ENCODE assay signal across 10 mouse cellular contexts in the genomic region with DNA sequence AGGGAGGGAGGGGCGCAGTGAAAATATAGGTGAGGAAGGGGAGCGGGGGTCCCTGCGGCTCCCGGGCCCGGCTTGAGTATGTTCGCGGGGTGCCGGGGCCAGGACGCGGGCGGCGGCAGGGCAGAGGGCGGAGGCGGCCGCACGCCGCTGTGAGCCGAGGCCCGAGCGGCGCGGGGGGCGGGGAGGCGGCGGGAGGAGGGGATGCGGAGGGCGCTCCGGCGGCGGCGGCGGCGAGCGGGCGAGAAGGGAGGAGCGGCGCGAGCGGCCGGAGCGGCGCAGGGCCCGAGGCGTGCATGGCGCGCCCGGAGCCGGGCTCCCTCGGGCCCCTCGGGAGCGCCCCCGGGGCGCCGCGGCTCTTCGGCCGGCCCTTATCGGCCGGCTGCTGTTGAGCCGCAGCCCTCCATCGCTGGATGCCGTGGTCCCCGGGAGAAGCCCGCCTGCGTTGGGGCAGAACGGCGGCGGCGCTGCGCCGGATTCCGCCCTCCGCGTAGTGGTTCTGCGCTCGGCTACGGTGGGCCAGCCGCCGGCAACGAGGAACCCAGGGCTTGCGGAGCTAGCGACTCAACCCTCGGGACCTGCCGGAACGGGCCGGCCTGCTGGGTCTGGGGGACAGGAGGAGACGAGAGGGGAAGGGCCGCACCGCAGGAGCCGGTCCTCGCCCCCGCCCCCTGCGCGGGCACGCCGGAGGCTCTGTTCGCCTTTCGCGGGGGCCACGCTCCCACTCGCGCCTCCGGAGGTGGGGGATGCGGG. TPM values are rescaled to one million over a fixed set of nuclear protein-coding genes. Genes with fewer than 3 reads are reported as not detected.
DNase-seq lines count a peak whose midpoint lies in the region; ATAC-seq and TF ChIP-seq lines count a peak whose summit lies in the region.
"Had no signal": no experiment of that assay in that cellular context is flagged by ENCODE, and none has a peak within 500 bp of the region (broad histone marks: within the 10 kb centered on the region; RNA-seq: fewer than 3 reads in every experiment).

Adcy5 (plus strand) TSS at position 237 of the 750 bp plus-strand sequence.

- peak within 1 kb of the TSS; percentile 69 for H3K4me3 ChIP-seq in kidney, embryonic 15.5 days (replicated peaks)
- H3K4me3 ChIP-seq in forebrain, embryonic 15.5 days: peak within 1 kb of the TSS; percentile 83
- peak within 1 kb of the TSS; percentile 80 for H3K4me3 ChIP-seq in hindbrain, embryonic 14.5 days (replicated peaks; ENCODE audit: low read length)
- peak within 1 kb of the TSS; percentile 76 for H3K4me3 ChIP-seq in limb, embryonic 13.5 days
- H3K4me3 ChIP-seq in neural tube, embryonic 11.5 days (ENCODE audit: low read depth, low read length): peak within 1 kb of the TSS; percentile 61

- peak within 1 kb of the TSS; percentile 99 for H3K4me2 ChIP-seq in kidney, embryonic 15.5 days
- peak within 1 kb of the TSS; percentile 75 for H3K4me2 ChIP-seq in forebrain, embryonic 15.5 days (replicated peaks)
- peak within 1 kb of the TSS; percentile 68 for H3K4me2 ChIP-seq in hindbrain, embryonic 14.5 days (replicated peaks)
- H3K4me2 ChIP-seq in limb, embryonic 13.5 days (replicated peaks): peak within 1 kb of the TSS; percentile 94
- H3K4me2 ChIP-seq in neural tube, embryonic 11.5 days (ENCODE audit: low read depth): peak within 1 kb of the TSS; percentile 95

- ATAC-seq in kidney, embryonic 15.5 days (replicated peaks; ENCODE audit: low FRiP score): peak; percentile 58
- ATAC-seq in forebrain, embryonic 15.5 days (replicated peaks): peak; percentile 68
- peak; percentile 73 for ATAC-seq in hindbrain, embryonic 14.5 days (ENCODE audit: low FRiP score)
- peak; percentile 61; the same call in 1 of the 2 replicates for ATAC-seq in limb, embryonic 13.5 days (ENCODE audit: low FRiP score, low read depth)
- peak; percentile 51 for ATAC-seq in neural tube, embryonic 11.5 days (ENCODE audit: insufficient read depth, low FRiP score, low TSS enrichment)

- no peak for TF ChIP-seq POLR2A in brain, embryonic 14.5 days (IDR thresholded peaks at IDR 0.05; ENCODE audit: borderline replicate concordance, extremely low read depth, insufficient read depth, insufficient read length, poor library complexity, severe bottlenecking)

- no peak within 1 kb of the TSS for H3K27ac ChIP-seq in kidney, embryonic 15.5 days
- H3K27ac ChIP-seq in forebrain, embryonic 15.5 days (replicated peaks): peak within 1 kb of the TSS; percentile 87
- H3K27ac ChIP-seq in hindbrain, embryonic 14.5 days: peak within 1 kb of the TSS; percentile 91
- H3K27ac ChIP-seq in limb, embryonic 13.5 days: peak within 1 kb of the TSS; percentile 15; the same call in 1 of the 2 replicates
- peak within 1 kb of the TSS; percentile 62 for H3K27ac ChIP-seq in neural tube, embryonic 11.5 days (ENCODE audit: low read depth, low read length)
- H3K27ac ChIP-seq: macrophage had no signal

- H3K9ac ChIP-seq in kidney, embryonic 15.5 days: peak within 1 kb of the TSS; percentile 53
- H3K9ac ChIP-seq in forebrain, embryonic 15.5 days (replicated peaks): peak within 1 kb of the TSS; percentile 78
- H3K9ac ChIP-seq in hindbrain, embryonic 14.5 days: peak within 1 kb of the TSS; percentile 92
- peak within 1 kb of the TSS; percentile 84 for H3K9ac ChIP-seq in limb, embryonic 13.5 days
- peak within 1 kb of the TSS; percentile 83 for H3K9ac ChIP-seq in neural tube, embryonic 11.5 days (ENCODE audit: low read length)

- WGBS in kidney, embryonic 15.5 days: under 1% methylated on average over 52 of the region's 104 CpGs
- under 1% methylated on average over 97 of the region's 104 CpGs for WGBS in forebrain, embryonic 15.5 days
- under 1% methylated on average over 66 of the region's 104 CpGs for WGBS in hindbrain, embryonic 14.5 days
- 1% methylated on average over 38 of the region's 104 CpGs for WGBS in limb, embryonic 13.5 days
- under 1% methylated on average over 63 of the region's 104 CpGs for WGBS in neural tube, embryonic 11.5 days

- H3K27me3 ChIP-seq in kidney, embryonic 15.5 days: peaks cover 95% of the 10 kb centered on the region
- peaks cover 17% of the 10 kb centered on the region for H3K27me3 ChIP-seq in forebrain, embryonic 15.5 days
- peaks cover 29% of the 10 kb centered on the region for H3K27me3 ChIP-seq in hindbrain, embryonic 14.5 days (ENCODE audit: control insufficient read depth, insufficient read depth, low read length)
- H3K27me3 ChIP-seq in limb, embryonic 13.5 days: peaks cover 75% of the 10 kb centered on the region
- H3K27me3 ChIP-seq in neural tube, embryonic 11.5 days (ENCODE audit: control insufficient read depth, insufficient read depth, low read length): peaks cover 32% of the 10 kb centered on the region

- H3K9me3 ChIP-seq in kidney, embryonic 15.5 days (replicated peaks): no peaks in the 10 kb centered on the region
- H3K9me3 ChIP-seq in forebrain, embryonic 15.5 days: no peaks in the 10 kb centered on the region
- no peaks in the 10 kb centered on the region for H3K9me3 ChIP-seq in hindbrain, embryonic 14.5 days (ENCODE audit: control insufficient read depth, low read length)
- no peaks in the 10 kb centered on the region for H3K9me3 ChIP-seq in limb, embryonic 13.5 days
- no peaks in the 10 kb centered on the region for H3K9me3 ChIP-seq in neural tube, embryonic 11.5 days (ENCODE audit: control insufficient read depth, low read length)

- peaks cover 36% of the 10 kb centered on the region for H3K4me1 ChIP-seq in kidney, embryonic 15.5 days
- H3K4me1 ChIP-seq in forebrain, embryonic 15.5 days: peaks cover 56% of the 10 kb centered on the region
- peaks cover 53% of the 10 kb centered on the region for H3K4me1 ChIP-seq in hindbrain, embryonic 14.5 days (replicated peaks; ENCODE audit: control insufficient read depth, insufficient read depth, low read length)
- peaks cover 33% of the 10 kb centered on the region for H3K4me1 ChIP-seq in limb, embryonic 13.5 days
- peaks cover 6% of the 10 kb centered on the region; the same call in 1 of the 2 replicates for H3K4me1 ChIP-seq in neural tube, embryonic 11.5 days (ENCODE audit: control insufficient read depth, insufficient read depth, low read length)

- TF ChIP-seq CTCF in brain, embryonic 14.5 days (IDR thresholded peaks at IDR 0.05; ENCODE audit: borderline replicate concordance, extremely low read depth, insufficient read depth, insufficient read length): no peak

- DNase-seq in kidney, adult 11 months: no peak
- peak; percentile 71 for DNase-seq in brain, embryonic 14.5 days (ENCODE audit: low read depth)
- peak; percentile 50 for DNase-seq in hindbrain, embryonic 14.5 days (ENCODE audit: low spot score)
- peak; percentile 67 for DNase-seq in neural tube, embryonic 11.5 days (ENCODE audit: low spot score)
- DNase-seq in c-Kit-positive CD71-positive TER-119-positive erythroid progenitor cells, embryonic 14.5 days (ENCODE audit: low spot score): no peak

- H3K36me3 ChIP-seq in kidney, embryonic 15.5 days: no peaks in the 10 kb centered on the region
- no peaks in the 10 kb centered on the region for H3K36me3 ChIP-seq in forebrain, embryonic 15.5 days
- no peaks in the 10 kb centered on the region for H3K36me3 ChIP-seq in hindbrain, embryonic 14.5 days (replicated peaks; ENCODE audit: control insufficient read depth, insufficient read depth)
- no peaks in the 10 kb centered on the region for H3K36me3 ChIP-seq in limb, embryonic 13.5 days
- no peaks in the 10 kb centered on the region for H3K36me3 ChIP-seq in neural tube, embryonic 11.5 days (ENCODE audit: control insufficient read depth, insufficient read depth, low read length)
- H3K36me3 ChIP-seq: G1E had no signal

RNA-seq across cellular contexts. Expression of gene Adcy5, which starts in this region (rescaled TPM):
- polyA plus RNA-seq in kidney, embryonic 15.5 days (2015; fragmentation: Nextera tagmentation; extraction: Ambion mirVana): 0.66 and 0.87 TPM in 2 replicates
- polyA plus RNA-seq in brain, embryonic 14.5 days (2012; rRNA removed): 25.5 and 36.2 TPM in 2 replicates
- 5.4 and 5.6 TPM in 2 replicates for polyA plus RNA-seq in forebrain, embryonic 15.5 days (2015; fragmentation: Nextera tagmentation; extraction: Ambion mirVana)
- 7.9 and 9.0 TPM in 2 replicates for polyA plus RNA-seq in hindbrain, embryonic 14.5 days (2014; fragmentation: Nextera tagmentation; extraction: Ambion mirVana)
- 2.3 and 2.6 TPM in 2 replicates for polyA plus RNA-seq in limb, embryonic 13.5 days (2015; fragmentation: Nextera tagmentation; extraction: Ambion mirVana)
- polyA plus RNA-seq in neural tube, embryonic 11.5 days (2014; fragmentation: Nextera tagmentation; extraction: Ambion mirVana): 1.9 and 2.3 TPM in 2 replicates
- polyA plus RNA-seq: G1E had no signal

Comparison
In these comparisons a context has a peak if more than half of its experiments do, and no peak if none do; other contexts are left out.
1. Peak in ATAC-seq, H3K4me3 ChIP-seq, H3K9ac ChIP-seq and H3K4me2 ChIP-seq in kidney, embryonic 15.5 days; RNA of the gene not detected or under 1 TPM.
2. DNase-seq: peak in brain, embryonic 14.5 days (single experiment), hindbrain, embryonic 14.5 days (single experiment) and neural tube, embryonic 11.5 days (single experiment); none in kidney, adult 11 months (single experiment) and c-Kit-positive CD71-positive TER-119-positive erythroid progenitor cells, embryonic 14.5 days (single experiment).
3. Peak in every context shown above with its lines, with median percentiles within 50 percentile points of each other: ATAC-seq, H3K4me2 ChIP-seq, H3K4me3 ChIP-seq and H3K9ac ChIP-seq.